Mouse (Mus musculus) kidney, postnatal 36 days (tissue): ENCODE results near the gene Dnah2.

Experiments
- DNase-seq, 2 experiments: peaks; one replicate each; pipeline ENCODE4 v3.0.0; 2021 to 2022; ENCODE audit warnings: mixed read lengths in 2 of 2

Dnah2 gene

DNA sequence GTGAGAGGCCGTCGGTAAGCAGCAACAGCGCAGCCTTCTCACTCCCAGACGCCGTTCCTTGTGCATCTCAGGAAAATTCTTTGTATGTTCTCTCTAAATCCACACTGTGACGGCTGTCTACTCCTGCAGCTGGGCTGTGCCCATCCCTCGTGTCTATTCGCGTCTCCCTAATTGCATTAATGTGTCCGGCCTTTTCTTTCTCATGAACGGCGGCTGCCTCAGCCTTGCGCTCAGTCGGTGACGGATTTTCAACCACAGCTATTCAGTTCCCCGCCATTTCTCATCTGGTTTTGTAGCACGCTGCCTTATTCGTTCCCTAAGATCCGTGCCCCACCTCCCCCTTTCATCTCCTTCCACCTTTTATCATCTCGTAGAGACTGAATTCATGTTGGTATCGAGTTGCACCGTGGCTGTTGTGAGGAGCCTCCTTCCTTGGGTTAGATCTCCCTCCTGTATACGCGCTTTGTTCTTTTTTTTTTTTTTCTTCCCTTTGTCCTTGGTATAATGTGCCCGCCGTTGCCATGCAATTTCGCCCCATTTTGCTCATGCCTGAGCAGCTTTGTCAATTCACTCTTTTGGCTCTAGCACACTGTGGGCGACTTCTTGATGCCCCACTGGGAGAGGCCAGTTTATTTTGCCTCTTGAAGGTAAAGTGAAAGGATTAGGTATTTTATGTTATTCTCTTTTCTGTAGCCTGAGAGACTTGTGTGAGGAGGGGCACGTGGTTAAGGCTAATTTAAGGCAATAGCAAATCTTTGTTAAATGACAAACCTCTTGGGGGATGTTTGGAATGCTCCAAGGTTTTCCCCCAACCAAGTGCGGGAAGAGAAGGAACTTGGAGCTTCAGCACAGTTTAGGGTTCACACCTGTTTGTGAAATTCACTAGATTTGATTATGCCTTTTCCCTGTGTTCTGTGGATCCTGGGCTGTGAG lies 21.5 kb downstream of the Dnah2 start:
- no peak for DNase-seq

- DNase-seq = no peak
Observed at GRCm38 (mm10) chr11:69526631-69527030, 22.3 kb downstream of the Dnah2 start.

- no peak for DNase-seq
Observed at GRCm38 (mm10) chr11:69525661-69526060, 23.2 kb downstream of the Dnah2 start.

GRCm38 (mm10) chr11:69523651-69524050 lies 25.3 kb downstream of the Dnah2 start:
- DNase-seq = no peak

DNA sequence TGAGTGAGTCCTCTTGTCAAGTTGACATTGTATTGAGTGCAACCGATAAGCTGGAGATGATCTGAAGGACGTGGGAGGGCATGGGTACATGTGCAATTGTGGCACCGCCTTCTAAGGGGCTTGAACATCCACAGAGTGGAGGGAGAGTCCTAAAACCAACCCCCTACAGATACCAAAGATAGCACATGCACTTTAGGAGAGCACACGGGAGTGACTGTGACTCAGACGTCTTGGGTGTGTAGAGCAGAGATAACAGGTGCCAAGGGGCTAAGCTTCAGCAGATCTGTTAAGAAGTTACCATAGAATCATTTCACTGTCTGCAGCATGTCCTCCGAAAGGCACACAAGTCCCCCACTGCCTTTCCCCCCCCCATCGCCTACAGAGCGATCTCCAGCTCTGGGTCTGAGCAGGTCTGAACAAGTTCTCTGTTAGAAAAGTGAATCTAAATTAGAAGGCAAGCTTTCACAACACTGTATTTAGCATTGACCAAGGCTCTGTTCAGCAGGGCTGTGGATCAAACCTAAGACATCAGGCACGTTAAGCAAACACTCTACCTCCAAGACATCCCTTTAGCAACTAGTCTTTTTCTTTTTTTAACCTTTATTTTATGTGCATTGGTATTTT lies 27.3 kb downstream of the Dnah2 start:
- no peak for DNase-seq

DNA sequence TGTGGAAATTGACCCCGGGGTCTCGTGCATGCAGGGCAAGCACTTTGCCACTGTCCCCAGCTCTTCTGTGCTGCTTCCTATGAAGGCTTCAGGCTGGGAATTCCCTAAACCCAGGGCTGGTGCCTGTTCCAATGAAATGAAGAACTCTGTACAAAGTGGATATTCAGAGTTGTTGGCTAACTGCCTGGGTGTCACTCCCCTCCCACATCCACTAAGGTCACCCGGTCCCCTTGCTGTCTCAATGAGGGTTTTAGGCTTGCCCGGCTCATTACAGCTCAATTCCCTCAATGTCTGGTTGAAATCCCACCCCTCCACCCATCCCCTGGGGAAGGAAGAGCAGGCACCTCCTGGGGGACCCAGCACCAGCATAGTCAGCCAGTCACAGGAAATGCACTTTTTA lies 28.9 kb downstream of the Dnah2 start:
- DNase-seq = no peak

DNA sequence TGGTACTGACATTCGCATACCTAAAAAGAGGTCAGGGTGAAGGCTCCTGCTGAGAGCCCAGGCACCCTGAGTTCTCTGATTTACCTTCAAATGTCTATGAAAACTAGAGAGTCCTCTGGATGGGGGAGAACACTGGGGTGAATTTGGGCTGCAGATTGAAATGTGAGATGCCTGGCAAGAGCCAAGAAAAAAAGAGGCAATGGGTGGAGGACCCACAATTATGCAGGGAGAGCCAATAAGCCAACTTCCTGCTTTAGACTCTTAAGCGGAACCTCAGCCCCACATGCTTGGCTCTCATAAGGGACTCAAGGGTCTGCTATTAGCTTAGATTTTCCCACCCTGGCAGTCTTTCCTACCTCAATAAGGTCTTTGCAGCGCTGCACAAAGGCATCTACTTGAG lies 32.2 kb downstream of the Dnah2 start:
- DNase-seq = no peak

DNA sequence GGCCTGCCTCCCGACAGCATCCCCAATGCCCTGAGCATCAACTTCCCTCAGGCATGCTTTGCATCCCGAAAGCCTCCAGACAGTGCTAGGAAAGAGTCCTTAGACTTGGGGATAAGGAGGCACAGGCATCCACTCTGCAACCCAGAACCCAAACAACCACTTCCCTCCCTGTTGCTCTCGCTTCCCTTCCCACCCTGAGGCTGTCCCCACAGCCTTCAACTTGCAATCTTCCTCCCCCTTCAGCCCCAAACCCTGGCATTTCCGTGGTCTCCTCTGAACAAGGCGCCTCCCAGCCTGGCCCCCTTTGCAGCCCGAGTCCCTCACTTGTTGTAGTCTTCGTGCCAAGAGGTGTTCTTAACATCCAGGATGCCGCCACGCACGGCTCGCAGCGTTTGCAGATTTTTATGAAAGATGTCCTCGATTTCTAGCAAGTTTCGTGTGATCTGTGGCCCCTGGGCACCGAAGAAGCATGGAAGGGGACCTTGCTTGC lies 32.7 kb downstream of the Dnah2 start:
- DNase-seq = no peak

DNA sequence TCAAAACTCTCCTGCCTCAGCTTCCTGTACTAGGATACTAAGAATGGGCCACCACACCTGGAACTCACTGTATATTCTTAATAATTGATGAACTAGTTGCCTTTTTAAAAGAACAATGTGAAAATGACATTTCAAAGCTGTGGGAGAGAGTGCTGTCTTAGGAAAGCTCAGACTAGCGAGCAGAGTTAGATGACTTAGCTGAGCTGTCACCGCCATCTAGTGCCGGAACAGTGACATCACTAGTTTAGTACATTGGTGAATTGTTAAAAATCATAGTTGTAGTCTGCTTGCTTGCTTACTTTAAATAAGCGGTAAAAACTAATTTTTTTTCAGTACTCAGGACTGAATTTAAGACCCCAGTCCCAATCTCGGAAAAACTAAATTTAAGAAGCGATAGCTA lies 35.1 kb downstream of the Dnah2 start:
- peak; percentile 45 to 78 for DNase-seq

DNA sequence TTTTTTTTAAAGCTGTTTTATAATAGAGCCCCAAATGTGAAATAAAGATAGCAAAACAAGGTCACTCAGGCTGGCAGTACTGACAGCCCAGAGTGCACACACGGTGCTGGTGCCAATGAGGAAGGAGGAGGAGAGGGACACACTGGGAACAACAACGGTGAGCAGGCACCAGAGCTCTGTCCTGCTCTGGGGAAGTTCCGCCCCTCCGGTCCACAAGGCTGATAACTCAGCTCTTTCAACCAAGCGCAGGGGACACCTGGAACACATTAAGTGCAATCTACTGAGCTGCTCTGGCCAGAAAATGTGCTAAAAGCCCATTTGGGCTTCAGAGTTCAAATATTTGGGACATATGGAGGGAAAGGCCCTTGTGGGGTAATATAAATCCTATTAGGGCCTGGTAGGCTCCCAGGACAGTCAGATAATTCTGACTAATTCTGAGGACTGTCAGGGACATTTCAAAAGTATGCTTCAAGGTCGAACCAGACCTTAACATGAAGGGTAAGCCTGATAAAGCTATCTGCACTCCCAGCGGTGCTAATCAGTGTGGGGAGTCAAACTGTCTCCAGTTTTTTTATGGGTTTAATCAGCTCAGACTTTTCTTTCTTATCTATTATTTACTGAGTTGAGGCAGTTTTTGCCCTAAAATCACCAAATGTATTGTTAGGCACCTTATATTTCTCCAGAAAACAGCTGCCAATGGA lies 38.0 kb downstream of the Dnah2 start:
- DNase-seq = no peak

DNA sequence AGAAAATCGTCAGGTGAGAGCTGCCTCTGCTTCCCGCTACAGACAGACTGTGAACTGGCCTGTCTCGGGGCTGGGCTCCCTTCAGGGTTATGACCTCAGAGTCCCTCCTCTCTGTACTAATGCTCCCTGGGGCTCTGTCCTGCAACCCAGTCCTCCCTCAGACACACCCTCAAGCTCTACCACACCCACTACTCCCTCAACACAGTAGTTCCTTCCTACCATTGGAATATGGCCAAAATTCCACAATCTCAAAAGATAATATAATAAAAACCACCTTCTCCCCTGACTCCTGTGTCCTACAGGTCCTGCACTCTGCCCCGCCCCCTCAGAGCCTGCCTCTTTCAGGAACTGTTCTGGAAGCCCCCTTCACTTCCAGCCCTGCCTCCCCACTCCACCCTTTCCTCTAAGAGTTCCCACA lies 45.0 kb downstream of the Dnah2 start:
- DNase-seq = peak; percentile 6 to 29

DNA sequence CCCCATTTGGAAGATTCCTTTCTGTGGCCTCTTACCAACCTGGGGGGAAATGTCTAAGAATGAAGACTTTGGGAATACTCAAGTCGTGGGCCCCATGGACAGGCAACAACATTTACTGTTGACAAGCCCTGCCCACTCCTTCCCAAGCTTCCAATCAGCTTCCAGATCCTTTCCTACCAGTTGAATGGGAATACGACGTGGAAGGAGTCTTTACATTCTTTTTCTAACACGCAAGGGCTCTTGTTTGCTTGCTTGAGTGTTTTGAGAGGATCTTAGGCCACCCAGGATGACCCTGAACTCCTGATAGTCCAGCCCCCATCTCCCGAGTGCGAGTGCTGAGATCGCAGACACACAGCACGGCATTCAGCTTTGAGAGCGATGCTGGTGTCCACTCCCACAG lies 47.4 kb downstream of the Dnah2 start:
- no peak for DNase-seq

GRCm38 (mm10) chr11:69499140-69499539 lies 49.8 kb downstream of the Dnah2 start:
- DNase-seq = no peak

GRCm38 (mm10) chr11:69491711-69492110 lies 57.2 kb downstream of the Dnah2 start:
- DNase-seq = no peak

DNA sequence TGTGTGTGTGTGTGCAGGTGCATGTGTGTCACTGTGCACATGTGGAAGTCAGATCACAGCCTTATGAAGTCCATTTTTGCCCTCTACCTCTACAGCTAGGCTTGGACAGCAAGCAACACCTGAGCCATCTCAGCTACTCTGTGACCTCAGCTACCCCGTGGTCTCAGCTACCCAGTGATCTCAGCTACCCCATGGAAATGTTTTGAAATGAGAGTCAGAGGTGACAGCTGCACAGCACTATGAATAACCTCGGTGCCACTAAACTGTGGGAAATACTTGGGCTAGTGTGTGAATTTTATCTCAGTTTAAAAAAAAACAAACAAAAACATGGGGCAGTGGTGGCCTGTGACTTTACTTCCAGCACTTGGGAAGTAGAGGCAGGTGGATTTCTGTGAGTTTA lies 58.0 kb downstream of the Dnah2 start:
- DNase-seq = no peak

DNA sequence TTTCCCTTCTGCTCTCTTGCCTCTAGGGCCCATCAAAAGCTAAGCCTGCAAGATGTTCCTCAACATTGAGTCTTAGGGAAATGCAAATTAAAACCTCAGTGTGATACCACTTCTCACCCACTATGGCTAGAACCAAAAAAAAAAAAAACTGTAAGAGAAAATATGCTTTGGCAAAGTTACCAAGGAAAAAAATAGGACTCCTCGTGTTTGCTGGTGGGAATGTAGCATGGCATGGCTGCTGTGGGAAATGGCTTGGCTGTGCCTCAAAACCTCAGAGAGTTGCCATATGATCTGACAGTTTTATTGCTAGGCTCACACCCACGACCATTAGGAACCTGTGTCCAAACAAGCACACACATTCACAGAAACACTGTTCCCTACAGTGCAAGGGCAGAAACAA lies 61.4 kb downstream of the Dnah2 start:
- no peak for DNase-seq

DNA sequence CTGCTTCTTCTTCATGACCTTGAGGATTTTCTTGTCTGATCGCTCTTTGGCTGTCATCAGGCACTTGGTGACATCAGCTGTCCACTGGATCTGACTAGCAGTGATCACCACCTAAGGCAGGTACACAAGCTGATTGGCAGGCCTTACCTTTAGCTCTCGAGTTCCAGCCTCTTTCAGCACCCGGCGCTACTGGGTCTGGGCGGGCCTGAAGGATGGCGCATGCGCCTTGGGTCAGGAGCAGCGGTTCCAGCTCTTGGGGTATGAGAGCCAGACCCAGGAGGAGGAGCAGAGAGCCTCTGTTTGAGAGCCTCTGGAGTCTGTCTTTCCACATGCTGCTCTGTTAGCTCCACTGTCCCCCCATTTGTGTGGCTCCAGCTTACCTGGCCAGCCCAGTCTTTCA lies 71.3 kb downstream of the Dnah2 start:
- DNase-seq = no peak

DNA sequence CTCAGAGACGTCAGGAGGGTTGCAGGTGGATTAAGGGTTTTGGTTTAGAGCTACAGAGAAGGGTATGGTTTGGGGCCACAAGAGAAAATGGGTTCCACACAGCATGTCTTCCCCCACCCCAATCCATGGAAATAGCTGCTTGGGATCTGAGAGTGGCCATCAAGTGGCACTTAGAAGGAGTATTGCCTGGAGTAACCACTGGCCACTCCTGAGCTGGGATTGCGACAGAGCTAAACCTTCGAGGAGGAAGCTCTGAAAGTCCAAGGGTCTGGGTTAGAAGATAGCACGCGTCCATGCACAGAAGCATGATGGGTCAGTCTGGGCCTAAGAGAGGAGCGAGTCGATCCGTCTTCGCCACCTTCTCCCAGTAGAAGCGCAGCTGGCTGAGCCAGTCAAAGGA lies 72.1 kb downstream of the Dnah2 start:
- DNase-seq = no peak

GRCm38 (mm10) chr11:69474737-69475136 lies 74.2 kb downstream of the Dnah2 start:
- DNase-seq = no peak

- no peak for DNase-seq
Observed at GRCm38 (mm10) chr11:69472687-69473086, 76.2 kb downstream of the Dnah2 start.

DNA sequence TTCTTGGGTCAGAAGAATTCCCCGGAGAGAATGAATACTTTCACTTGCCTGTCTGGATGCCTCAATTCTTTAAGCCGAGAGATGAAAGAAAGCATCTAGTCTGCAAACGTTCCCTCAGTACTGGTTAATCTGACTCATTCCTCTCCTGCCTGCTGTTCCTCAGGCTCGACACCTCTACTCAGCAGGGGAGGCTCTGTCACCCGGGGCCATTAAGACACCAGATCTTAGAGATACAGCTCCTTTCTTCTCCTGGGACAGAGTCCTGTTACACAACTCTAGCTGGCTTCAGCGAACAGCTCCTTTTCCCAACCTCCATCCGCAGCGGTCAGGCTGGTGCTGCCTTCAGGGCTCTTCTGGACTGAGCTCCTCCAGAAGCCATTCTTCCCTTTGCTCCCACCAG lies 77.4 kb downstream of the Dnah2 start:
- DNase-seq = no peak

DNA sequence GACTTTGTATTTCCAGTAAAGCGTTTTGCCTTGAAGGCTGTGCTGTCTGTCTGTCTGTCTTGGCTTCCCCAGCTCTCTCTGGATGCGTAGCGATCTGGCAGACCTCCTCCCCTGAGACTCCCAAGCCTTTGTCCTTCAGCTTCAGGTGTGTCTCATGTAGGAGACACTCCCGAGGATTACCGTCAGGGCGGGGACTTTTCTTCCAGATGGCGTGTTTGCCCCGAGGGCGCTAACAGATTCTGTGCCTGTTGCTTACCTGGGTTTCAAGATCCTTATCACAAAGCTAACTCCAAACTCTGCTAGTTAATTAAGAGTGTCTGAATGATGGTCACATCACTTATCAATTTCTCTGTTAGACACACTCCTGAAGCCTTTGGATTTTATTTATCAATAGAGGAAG lies 79.6 kb downstream of the Dnah2 start:
- no peak for DNase-seq

GRCm38 (mm10) chr11:69463996-69464395 lies 84.9 kb downstream of the Dnah2 start:
- no peak for DNase-seq

- no peak for DNase-seq
Observed at GRCm38 (mm10) chr11:69461568-69461967, 87.3 kb downstream of the Dnah2 start.
